Mouse (Mus musculus) leukemia stem cell, adult 10-12 weeks (primary cell): ENCODE data around the gene Fpr-rs3. TPM values are rescaled to one million over a fixed set of nuclear protein-coding genes. Genes with fewer than 3 reads are reported as not detected.

ENCODE experiments used
- polyA plus RNA-seq: library from polyadenylated mRNA; stranded (reverse); fragments of >175 nt; gene quantifications from 2 replicates; pipeline ENCODE4 v1.2.3, GENCODE M21; 2012; ENCODE audit warnings: low replicate concordance

The Fpr-rs3 gene
- polyA plus RNA-seq = not detected in 2 replicates

GRCm38 (mm10) chr17:20624777-20625176 is at the start of gene Fpr-rs3:
Fpr-rs3 (minus strand) TSS chr17:20624877.

GRCm38 (mm10) chr17:20596323-20596722 is 28.4 kb downstream of the Fpr-rs3 start, which contains the start of gene Vmn2r110:
Vmn2r110 (minus strand) TSS chr17:20596423.

Other genes starting within 250 kb of the Fpr-rs3 start
- not detected in 2 replicates for gene Vmn1r224, start 210.7 kb downstream of the Fpr-rs3 start, polyA plus RNA-seq
- not detected in 2 replicates for gene Vmn2r108, start 143.5 kb downstream of the Fpr-rs3 start, polyA plus RNA-seq
- not detected in 2 replicates for gene Vmn1r225, start 126.7 kb downstream of the Fpr-rs3 start, polyA plus RNA-seq
- not detected in 2 replicates for gene Vmn2r109, start 60.1 kb downstream of the Fpr-rs3 start, polyA plus RNA-seq
- gene Vmn2r110, start 28.5 kb downstream of the Fpr-rs3 start, polyA plus RNA-seq = not detected in 2 replicates
- not detected in 2 replicates for gene Vmn1r226, start 58.0 kb upstream of the Fpr-rs3 start, polyA plus RNA-seq
- gene Vmn1r227, start 105.0 kb upstream of the Fpr-rs3 start, polyA plus RNA-seq = not detected in 2 replicates
- not detected in 2 replicates for gene Vmn1r228, start 161.3 kb upstream of the Fpr-rs3 start, polyA plus RNA-seq
- not detected in 2 replicates for gene Vmn1r229, start 186.7 kb upstream of the Fpr-rs3 start, polyA plus RNA-seq
- gene Vmn1r230, start 215.6 kb upstream of the Fpr-rs3 start, polyA plus RNA-seq = not detected in 2 replicates